Mouse (Mus musculus) liver, embryonic 14.5 days (tissue): ENCODE results near the gene Gabbr2. TPM values are rescaled to one million over a fixed set of nuclear protein-coding genes. Genes with fewer than 3 reads are reported as not detected.

Source experiments
- ATAC-seq: fragments of 200-750 bp; cut with Nextera tagmentation; 2 replicates; pipeline ENCODE4 v1.8.0; 2017; ENCODE audit warnings: moderate number of reproducible peaks, mild to moderate bottlenecking, moderate library complexity; ENCODE audit not compliant: insufficient read depth
- DNase-seq, 3 experiments: peaks; one replicate each; pipeline ENCODE4 v3.0.0-alpha.2; 2012 to 2013; ENCODE audit warnings: low read depth in 3 of 3, low spot score in 3 of 3
- H3K27ac ChIP-seq: fragments of 300-500 bp; sonication (generic); 2 replicates; pipeline ENCODE4 v1.5.1; 2014; ENCODE audit warnings: moderate library complexity, mild to moderate bottlenecking, control low read depth, inconsistent platforms
- H3K27me3 ChIP-seq: fragments of 300-500 bp; sonication (generic); 2 replicates; pipeline ENCODE4 v1.6.1; 2014; ENCODE audit warnings: mild to moderate bottlenecking, low read length, moderate library complexity; ENCODE audit not compliant: control insufficient read depth, insufficient read depth
- H3K36me3 ChIP-seq: fragments of 300-500 bp; sonication (generic); replicated peaks from 2 replicates; pipeline ENCODE4 v1.6.1; 2014; ENCODE audit warnings: low read depth; ENCODE audit not compliant: control insufficient read depth, insufficient read depth
- H3K4me1 ChIP-seq, 2 experiments: fragments of 200-500 bp in 1 of 2; fragments of 300-500 bp in 1 of 2; sonication (generic) in 1 of 2; replicated peaks; 2 replicates each; pipeline ENCODE4 v1.6.1; 2012 to 2014; ENCODE audit warnings: antibody characterized with exemption in 1 of 2, inconsistent platforms in 1 of 2, low read length in 1 of 2; ENCODE audit not compliant: control insufficient read depth in 2 of 2, insufficient read depth in 2 of 2
- H3K4me2 ChIP-seq: fragments of 300-500 bp; sonication (generic); 2 replicates; pipeline ENCODE4 v1.6.1; 2014; ENCODE audit warnings: low read depth, mild to moderate bottlenecking, control low read depth, moderate library complexity
- H3K4me3 ChIP-seq, 2 experiments: fragments of 200-500 bp in 1 of 2; fragments of 300-500 bp in 1 of 2; sonication (generic) in 1 of 2; 2 replicates each; pipeline ENCODE4 v1.5.1; 2012 to 2014; ENCODE audit warnings: low read depth in 2 of 2, low read length in 2 of 2, mild to moderate bottlenecking in 2 of 2, control low read depth in 1 of 2, inconsistent platforms in 1 of 2, moderate library complexity in 1 of 2; ENCODE audit not compliant: insufficient read depth in 1 of 2
- H3K9ac ChIP-seq: fragments of 300-500 bp; sonication (generic); replicated peaks from 2 replicates; pipeline ENCODE4 v1.6.1; 2014; ENCODE audit warnings: mild to moderate bottlenecking, control low read depth, moderate library complexity
- H3K9me3 ChIP-seq: fragments of 300-500 bp; sonication (generic); 2 replicates; pipeline ENCODE4 v1.6.1; 2016; ENCODE audit warnings: low read length, mixed read lengths; ENCODE audit not compliant: control insufficient read depth
- CTCF ChIP-seq: IDR thresholded peaks from 2 replicates; pipeline ENCODE4 v1.5.1; 2016; ENCODE audit warnings: antibody characterized with exemption, low read depth, control low read depth
- EP300 ChIP-seq: IDR thresholded peaks from 2 replicates; pipeline ENCODE4 v1.6.1; 2016; ENCODE audit warnings: antibody characterized with exemption, low read depth
- WGBS: fragments of 180-500 bp; shearing (Covaris S2); extraction: QIAGEN DNeasy Blood & Tissue Kit; methylation state at CpG from one replicate; pipeline ENCODE4 v1.1.7; 2014; ENCODE audit not compliant: insufficient replicate concordance; 5-methylcytosine and 5-hydroxymethylcytosine counted together
- polyA plus RNA-seq, 2 experiments: library from polyadenylated mRNA; depleted of rRNA in 1 of 2; stranded (reverse) in 1 of 2; unstranded in 1 of 2; fragments of >200 nt; fragmentation: Nextera tagmentation in 1 of 2; extraction: Ambion mirVana in 1 of 2; gene quantifications; 2 replicates each; pipeline versions ENCODE4 v1.2.1 to v1.2.3; 2012 to 2014

The Gabbr2 gene
- polyA plus RNA-seq, 2 experiments: 0.07 TPM; not detected in 1

DNA sequence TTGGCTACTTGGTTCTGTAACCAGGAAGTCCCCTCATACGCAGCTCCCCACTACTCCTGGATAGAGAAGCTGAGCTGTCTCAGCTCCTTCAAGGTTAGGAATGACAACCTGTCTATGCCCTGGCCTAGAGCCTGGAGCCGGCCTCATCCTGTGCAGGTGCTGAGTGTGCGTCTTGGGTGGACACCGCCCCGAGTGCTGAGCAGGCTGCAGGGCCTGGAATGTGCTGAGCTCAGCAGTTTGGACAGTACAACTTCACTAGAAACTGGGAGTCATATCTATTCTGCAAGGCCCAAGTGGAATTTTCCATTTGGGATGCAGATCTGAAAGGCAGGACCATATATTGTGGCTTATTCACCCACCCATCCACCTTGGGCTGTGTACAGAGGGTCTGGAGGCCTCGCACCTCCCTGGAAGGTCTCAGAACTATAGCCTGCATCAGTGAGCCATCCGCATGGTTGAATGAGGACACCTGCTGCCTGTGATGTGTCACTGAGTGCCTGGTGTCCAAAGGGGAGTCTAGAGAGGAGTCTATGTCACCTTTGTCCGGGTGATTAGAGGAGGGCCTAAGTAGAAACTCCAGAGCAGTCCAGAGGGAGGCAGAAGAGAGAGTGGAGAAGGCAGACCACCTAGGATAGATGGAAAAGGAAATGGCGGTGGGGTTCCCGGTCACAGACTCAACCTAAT, 165.7 kb downstream of the Gabbr2 start:
- ATAC-seq: no peak
- no peak overlapping the region for H3K4me2 ChIP-seq
- WGBS: 75% methylated on average over 10 of the region's 10 CpGs

GRCm38 (mm10) chr4:46823738-46824137, 167.9 kb downstream of the Gabbr2 start:
- TF ChIP-seq CTCF: no peak
- no peak for TF ChIP-seq EP300
- 80% methylated on average over 14 of the region's 14 CpGs for WGBS
- H3K27ac ChIP-seq: no peak overlapping the region

More for the DNA sequence above, 165.7 kb downstream of the Gabbr2 start:
- no peaks in the 10 kb centered on the region for H3K27me3 ChIP-seq
- H3K36me3 ChIP-seq: no peaks in the 10 kb centered on the region
- H3K27ac ChIP-seq: no peak overlapping the region
- H3K9ac ChIP-seq: no peak overlapping the region
- no peaks in the 10 kb centered on the region for H3K4me1 ChIP-seq
- no peak for TF ChIP-seq EP300
- peak; percentile 19; the same call in 1 of the 2 replicates for TF ChIP-seq CTCF
- DNase-seq: no peak
- H3K9me3 ChIP-seq: no peaks in the 10 kb centered on the region
- no peak overlapping the region for H3K4me3 ChIP-seq

DNA sequence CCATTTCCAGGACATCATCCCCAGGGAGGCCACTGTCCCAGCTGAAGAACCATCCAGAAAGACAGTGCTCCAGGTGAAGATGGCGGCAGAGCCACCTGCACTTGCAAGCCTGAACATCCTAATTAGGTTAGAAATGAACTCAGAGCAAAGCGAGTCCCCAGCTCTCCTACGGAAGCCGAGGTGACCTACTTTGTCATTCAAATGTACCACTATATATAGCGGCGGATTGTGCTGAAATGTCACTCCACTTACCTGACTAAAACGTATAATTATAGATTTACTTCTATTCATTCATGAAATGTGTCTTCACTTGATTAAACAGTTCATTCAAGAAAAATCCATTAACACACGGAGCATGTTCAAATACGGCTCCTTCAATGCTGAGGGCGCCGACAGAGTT, 170.0 kb downstream of the Gabbr2 start:
- WGBS: 71% methylated on average over 11 of the region's 11 CpGs
- Histone ChIP-seq H3K27me3 (no peaks in the 10 kb centered on the region), H3K4me2 (no peak overlapping the region), H3K9ac (no peak overlapping the region), H3K4me1 (no peaks in the 10 kb centered on the region), H3K36me3 (no peaks in the 10 kb centered on the region), H3K4me3 (no peak overlapping the region), H3K27ac (no peak overlapping the region), H3K9me3 (no peaks in the 10 kb centered on the region)
- no peak for DNase-seq
- TF ChIP-seq EP300 (no peak), CTCF (no peak)
- no peak for ATAC-seq

More at GRCm38 (mm10) chr4:46823738-46824137, 167.9 kb downstream of the Gabbr2 start:
- H3K27me3 ChIP-seq: no peaks in the 10 kb centered on the region
- H3K9ac ChIP-seq: no peak overlapping the region
- no peaks in the 10 kb centered on the region for H3K4me1 ChIP-seq
- no peaks in the 10 kb centered on the region for H3K9me3 ChIP-seq
- no peak overlapping the region for H3K4me3 ChIP-seq
- DNase-seq (no peak), ATAC-seq (no peak)
- H3K36me3 ChIP-seq: no peaks in the 10 kb centered on the region
- no peak overlapping the region for H3K4me2 ChIP-seq

GRCm38 (mm10) chr4:46814954-46815353, 176.7 kb downstream of the Gabbr2 start:
- no peak for DNase-seq
- TF ChIP-seq CTCF: no peak
- WGBS: 73% methylated on average over 4 of the region's 4 CpGs

GRCm38 (mm10) chr4:46814236-46814635, 177.4 kb downstream of the Gabbr2 start:
- no peaks in the 10 kb centered on the region for H3K4me1 ChIP-seq
- no peaks in the 10 kb centered on the region for H3K27me3 ChIP-seq
- 69% methylated on average over 10 of the region's 10 CpGs for WGBS
- TF ChIP-seq EP300 (no peak), CTCF (no peak)
- no peak for DNase-seq
- ATAC-seq: no peak
- no peak overlapping the region for H3K27ac ChIP-seq
- H3K36me3 ChIP-seq: no peaks in the 10 kb centered on the region
- H3K9me3 ChIP-seq: no peaks in the 10 kb centered on the region
- H3K9ac ChIP-seq: no peak overlapping the region
- H3K4me3 ChIP-seq: no peak overlapping the region
- H3K4me2 ChIP-seq: no peak overlapping the region

More at GRCm38 (mm10) chr4:46814954-46815353, 176.7 kb downstream of the Gabbr2 start:
- Histone ChIP-seq H3K27me3 (no peaks in the 10 kb centered on the region), H3K9ac (no peak overlapping the region), H3K27ac (no peak overlapping the region), H3K4me3 (no peak overlapping the region), H3K4me2 (no peak overlapping the region), H3K9me3 (no peaks in the 10 kb centered on the region), H3K4me1 (no peaks in the 10 kb centered on the region), H3K36me3 (no peaks in the 10 kb centered on the region)
- ATAC-seq: no peak
